Mouse (Mus musculus) embryonic facial prominence, embryonic 10.5 days (tissue): ENCODE measurements at regions not wholly inside any gene's neighbourhood (a gene's known extent, or its start where the extent isn't known, plus 50 kb on each side); places are given as distances from the start of the nearest gene placed in this dataset.

Experiments
- DNase-seq: peaks from one replicate; pipeline ENCODE4 v3.0.0-alpha.2; 2017; ENCODE audit warnings: low spot score
- H3K27ac ChIP-seq: fragments of 300-500 bp; sonication (generic); replicated peaks from 2 replicates; pipeline ENCODE4 v1.5.1; 2016; ENCODE audit warnings: mild to moderate bottlenecking
- H3K27me3 ChIP-seq: fragments of 300-500 bp; sonication (generic); replicated peaks from 2 replicates; pipeline ENCODE4 v1.6.1; 2016; ENCODE audit warnings: low read depth, mild to moderate bottlenecking; ENCODE audit not compliant: poor library complexity, severe bottlenecking
- H3K36me3 ChIP-seq: fragments of 300-500 bp; sonication (generic); replicated peaks from 2 replicates; pipeline ENCODE4 v1.6.1; 2016; ENCODE audit warnings: mild to moderate bottlenecking, moderate library complexity
- H3K4me1 ChIP-seq: fragments of 300-500 bp; sonication (generic); 2 replicates; pipeline ENCODE4 v1.6.1; 2016
- H3K4me3 ChIP-seq: fragments of 300-500 bp; sonication (generic); 2 replicates; pipeline ENCODE4 v1.5.1; 2016; ENCODE audit warnings: mild to moderate bottlenecking, moderate library complexity
- H3K9me3 ChIP-seq: fragments of 300-500 bp; sonication (generic); 2 replicates; pipeline ENCODE4 v1.6.1; 2016; ENCODE audit warnings: mild to moderate bottlenecking
- WGBS: fragments of 180-500 bp; shearing (Covaris S2); methylation state at CpG from one replicate; pipeline ENCODE4 v1.1.7; 2016; 5-methylcytosine and 5-hydroxymethylcytosine counted together

GRCm38 (mm10) chr1:73177076-73177475 is 161.4 kb upstream of the Tnp1 start:
- H3K4me1 ChIP-seq, result no peaks in the 10 kb centered on the region
- H3K9me3 ChIP-seq, result no peaks in the 10 kb centered on the region
- no peaks in the 10 kb centered on the region for H3K27me3 ChIP-seq
- no peaks in the 10 kb centered on the region for H3K36me3 ChIP-seq
- WGBS, result 91% methylated on average over 3 of the region's 3 CpGs
- H3K27ac ChIP-seq, result no peak overlapping the region
- DNase-seq, result no peak
- H3K4me3 ChIP-seq, result no peak overlapping the region

GRCm38 (mm10) chr1:73170668-73171008 is 154.9 kb upstream of the Tnp1 start:
- WGBS, result 56% methylated on average over 3 of the region's 3 CpGs

GRCm38 (mm10) chr1:73169929-73170667 is 154.4 kb upstream of the Tnp1 start:
- WGBS, result 38% methylated on average over 6 of the region's 6 CpGs
- Histone ChIP-seq H3K4me1 (peaks cover 25% of the 10 kb centered on the region), H3K9me3 (peaks cover 9% of the 10 kb centered on the region; the same call in 1 of the 2 replicates), H3K27ac (peak overlapping the region; percentile 77), H3K4me3 (no peak overlapping the region), H3K36me3 (no peaks in the 10 kb centered on the region), H3K27me3 (no peaks in the 10 kb centered on the region)
- peak; percentile 23 for DNase-seq

More at GRCm38 (mm10) chr1:73170668-73171008, 154.9 kb upstream of the Tnp1 start:
- Histone ChIP-seq H3K36me3 (no peaks in the 10 kb centered on the region), H3K4me3 (no peak overlapping the region), H3K27ac (peak overlapping the region; percentile 77), H3K27me3 (no peaks in the 10 kb centered on the region), H3K9me3 (peaks cover 9% of the 10 kb centered on the region; the same call in 1 of the 2 replicates), H3K4me1 (peaks cover 25% of the 10 kb centered on the region)
- DNase-seq, result peak; percentile 71

DNA sequence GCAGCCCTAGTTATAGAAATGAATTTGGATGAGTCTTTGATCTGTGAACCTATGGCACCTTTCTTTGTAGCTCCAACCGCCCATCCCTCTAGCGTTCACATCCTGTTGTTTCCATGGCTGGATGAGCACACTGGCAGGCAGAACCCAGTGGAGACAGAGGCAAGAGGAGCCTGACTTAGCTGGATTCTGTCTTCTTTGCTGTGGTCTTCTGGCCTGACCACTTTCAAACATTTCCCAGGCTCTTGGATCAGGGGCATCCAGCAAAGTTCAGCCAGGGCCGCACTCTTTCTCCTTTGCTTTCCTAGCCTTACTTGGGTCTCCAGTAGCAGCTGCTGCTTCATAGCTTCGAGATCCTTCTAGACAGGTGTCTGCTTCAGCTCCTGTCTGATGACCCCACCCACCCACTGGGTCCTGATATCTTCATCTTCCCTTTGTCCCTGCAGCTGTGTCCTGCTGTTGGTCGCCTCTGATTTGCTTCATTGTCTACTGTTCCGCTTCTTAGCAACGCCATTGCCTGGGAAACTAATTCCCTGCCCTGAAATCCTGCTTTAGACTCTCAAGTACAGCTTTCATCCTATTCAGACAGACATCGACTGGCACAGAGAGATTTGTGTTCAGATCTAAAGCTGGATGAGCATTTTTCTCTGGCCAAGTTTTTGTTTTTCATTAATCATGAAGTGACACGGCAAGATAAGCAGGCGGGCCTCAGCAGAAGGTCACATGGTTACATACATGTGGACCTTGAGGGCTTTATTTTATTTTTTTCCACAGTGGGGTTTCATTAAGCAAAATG is 153.6 kb upstream of the Tnp1 start:
- H3K9me3 ChIP-seq, result peaks cover 9% of the 10 kb centered on the region; the same call in 1 of the 2 replicates
- no peaks in the 10 kb centered on the region for H3K36me3 ChIP-seq
- peak overlapping the region; percentile 76 for H3K27ac ChIP-seq
- DNase-seq, result peak; percentile 16
- H3K4me3 ChIP-seq, result no peak overlapping the region
- H3K27me3 ChIP-seq, result no peaks in the 10 kb centered on the region
- peaks cover 25% of the 10 kb centered on the region for H3K4me1 ChIP-seq
- WGBS, result 60% methylated on average over 10 of the region's 10 CpGs

- H3K4me1 ChIP-seq, result 0 out of 2 replicates have a peak, but pooled peaks cover 4% of the 10 kb centered on the region
- no peaks in the 10 kb centered on the region for H3K9me3 ChIP-seq
- no peak for DNase-seq
- H3K4me3 ChIP-seq, result no peak overlapping the region
- WGBS, result 94% methylated on average over 3 of the region's 3 CpGs
- H3K36me3 ChIP-seq, result no peaks in the 10 kb centered on the region
- H3K27me3 ChIP-seq, result no peaks in the 10 kb centered on the region
- H3K27ac ChIP-seq, result no peak overlapping the region
These were observed 144.5 kb upstream of the Tnp1 start for GRCm38 (mm10) chr1:73160199-73160598.

GRCm38 (mm10) chr1:73159405-73159976 is 143.8 kb upstream of the Tnp1 start:
- H3K4me1 ChIP-seq, result 0 out of 2 replicates have a peak, but pooled peaks cover 4% of the 10 kb centered on the region
- 79% methylated on average over 7 of the region's 7 CpGs for WGBS
- no peak for DNase-seq
- H3K4me3 ChIP-seq, result no peak overlapping the region
- H3K9me3 ChIP-seq, result no peaks in the 10 kb centered on the region
- H3K27me3 ChIP-seq, result no peaks in the 10 kb centered on the region
- no peaks in the 10 kb centered on the region for H3K36me3 ChIP-seq
- peak overlapping the region; percentile 40; the same call in 1 of the 2 replicates for H3K27ac ChIP-seq

DNA sequence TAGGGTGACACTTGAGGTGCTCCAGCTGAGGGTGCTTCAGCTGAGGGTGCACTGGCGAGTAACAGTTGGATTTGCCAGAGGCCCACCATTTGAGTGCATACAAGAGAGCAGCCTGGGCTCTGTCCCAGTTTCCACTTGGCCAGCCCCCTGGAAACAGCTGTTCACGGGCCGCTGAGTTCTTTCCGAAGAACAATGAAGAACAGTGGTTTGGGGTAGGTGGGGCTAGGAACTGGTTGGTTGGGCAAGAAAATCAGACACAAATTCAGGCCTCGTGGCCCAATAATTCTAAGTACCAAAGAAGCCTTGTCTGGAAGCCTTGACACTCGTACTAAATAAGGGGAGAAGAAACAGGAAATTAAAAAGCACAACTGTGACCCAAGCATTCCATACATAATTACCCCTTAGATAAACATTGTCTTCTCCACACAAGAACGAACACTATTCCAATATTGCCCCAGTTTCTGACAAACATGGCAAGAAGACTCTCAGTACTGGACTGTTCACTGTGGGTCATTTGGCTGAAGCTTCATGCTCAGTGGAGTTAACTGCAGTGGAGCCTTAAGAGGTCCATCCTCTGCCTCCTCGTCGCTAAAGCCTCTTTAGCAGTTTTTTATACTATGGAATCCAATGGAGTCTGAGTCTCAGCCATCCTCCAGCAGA is 137.9 kb upstream of the Tnp1 start:
- H3K27me3 ChIP-seq, result no peaks in the 10 kb centered on the region
- H3K9me3 ChIP-seq, result no peaks in the 10 kb centered on the region
- no peak for DNase-seq
- no peak overlapping the region for H3K4me3 ChIP-seq
- H3K27ac ChIP-seq, result no peak overlapping the region
- 55% methylated on average over 9 of the region's 9 CpGs for WGBS
- H3K4me1 ChIP-seq, result peaks cover 8% of the 10 kb centered on the region; the same call in 1 of the 2 replicates
- H3K36me3 ChIP-seq, result no peaks in the 10 kb centered on the region

- Histone ChIP-seq H3K4me3 (no peak overlapping the region), H3K9me3 (no peaks in the 10 kb centered on the region), H3K27ac (no peak overlapping the region), H3K36me3 (no peaks in the 10 kb centered on the region), H3K4me1 (peaks cover 8% of the 10 kb centered on the region; the same call in 1 of the 2 replicates), H3K27me3 (no peaks in the 10 kb centered on the region)
- 88% methylated on average over 4 of the region's 4 CpGs for WGBS
- DNase-seq, result no peak
These were observed 134.2 kb upstream of the Tnp1 start for GRCm38 (mm10) chr1:73149926-73150325.

GRCm38 (mm10) chr1:73142845-73143244 is 127.1 kb upstream of the Tnp1 start:
- H3K4me3 ChIP-seq, result no peak overlapping the region
- 92% methylated on average over 8 of the region's 8 CpGs for WGBS
- H3K4me1 ChIP-seq, result peaks cover 9% of the 10 kb centered on the region

DNA sequence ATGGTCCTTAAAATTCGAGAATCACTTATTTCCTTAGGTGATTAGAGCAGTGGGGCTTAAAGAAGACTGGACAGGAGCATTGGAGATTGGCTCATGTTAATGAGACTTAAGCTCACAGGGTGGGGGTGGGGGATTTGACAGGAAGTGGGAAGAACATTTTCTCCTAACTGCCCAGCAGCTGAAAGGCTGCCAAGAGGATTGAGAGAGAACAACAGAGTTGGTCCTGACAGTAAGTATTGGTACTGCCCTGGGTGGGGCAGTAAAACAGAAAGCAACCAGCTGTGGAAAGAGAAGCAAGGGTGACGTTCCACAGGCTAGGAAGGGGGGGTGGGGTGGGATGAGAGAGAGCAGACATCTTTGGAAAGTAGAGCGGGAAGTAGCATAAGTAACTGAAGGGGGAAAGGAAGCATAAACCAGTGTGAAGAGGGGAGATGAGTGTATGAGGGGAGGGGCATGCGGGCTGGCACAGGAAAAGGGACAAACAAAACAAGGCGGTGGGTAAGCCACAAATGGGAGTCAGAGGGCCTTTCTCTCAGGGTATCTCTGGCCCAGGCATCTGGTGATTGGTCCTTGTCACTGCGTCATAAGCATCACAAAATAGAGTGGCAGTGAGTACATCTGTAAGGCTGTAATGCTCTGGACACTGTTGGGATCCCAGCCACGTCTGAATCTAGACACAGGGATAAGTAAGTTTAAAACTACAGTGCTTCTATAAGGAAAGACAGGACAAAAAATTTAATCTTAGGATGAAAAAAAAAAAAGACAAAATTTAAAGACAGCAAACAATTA is 125.0 kb upstream of the Tnp1 start:
- no peaks in the 10 kb centered on the region for H3K27me3 ChIP-seq
- DNase-seq, result no peak
- no peak overlapping the region for H3K4me3 ChIP-seq
- WGBS, result 68% methylated on average over 7 of the region's 7 CpGs
- no peaks in the 10 kb centered on the region for H3K9me3 ChIP-seq
- H3K36me3 ChIP-seq, result no peaks in the 10 kb centered on the region
- peaks cover 9% of the 10 kb centered on the region for H3K4me1 ChIP-seq
- peak overlapping the region; percentile 63; the same call in 1 of the 2 replicates for H3K27ac ChIP-seq

More at GRCm38 (mm10) chr1:73142845-73143244, 127.1 kb upstream of the Tnp1 start:
- Histone ChIP-seq H3K27me3 (no peaks in the 10 kb centered on the region), H3K9me3 (no peaks in the 10 kb centered on the region), H3K36me3 (no peaks in the 10 kb centered on the region), H3K27ac (no peak overlapping the region)
- DNase-seq, result no peak

DNA sequence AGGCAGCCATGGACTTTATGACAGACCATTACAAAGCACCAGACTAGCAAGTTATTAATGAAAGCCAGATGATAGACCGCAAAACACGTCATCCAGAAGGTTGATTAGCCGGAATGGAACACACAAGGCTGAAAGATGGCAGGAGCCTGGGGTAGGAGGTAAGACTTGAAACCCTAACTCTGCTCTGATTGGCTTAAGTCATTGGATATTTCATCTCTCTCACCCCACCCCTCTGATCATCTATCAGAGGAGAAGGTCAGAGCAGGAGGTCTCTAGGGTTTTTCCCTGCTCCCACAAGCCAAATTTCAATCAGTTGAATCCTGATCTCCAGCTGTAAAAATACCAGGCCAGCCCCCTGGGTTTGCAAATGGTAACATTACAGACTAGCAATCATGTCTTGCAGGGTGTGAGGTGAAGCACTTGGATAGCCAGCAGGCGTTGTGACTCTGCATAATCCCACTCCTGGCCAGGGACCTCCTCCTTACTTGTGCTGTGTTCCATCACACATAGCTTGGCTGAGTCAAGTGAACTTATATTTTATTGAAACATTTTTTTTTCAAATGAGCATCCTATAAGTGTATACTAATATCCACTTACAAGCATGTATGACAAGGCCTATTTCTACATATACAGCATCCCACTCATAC is 114.6 kb upstream of the Tnp1 start:
- Histone ChIP-seq H3K27ac (no peak overlapping the region), H3K27me3 (no peaks in the 10 kb centered on the region), H3K9me3 (no peaks in the 10 kb centered on the region), H3K36me3 (no peaks in the 10 kb centered on the region), H3K4me3 (no peak overlapping the region), H3K4me1 (0 out of 2 replicates have a peak, but pooled peaks cover 4% of the 10 kb centered on the region)
- WGBS, result 65% methylated on average over 4 of the region's 4 CpGs
- peak; percentile 16 for DNase-seq
